Mouse (Mus musculus): ENCODE results near the gene Islr2.

DNA sequence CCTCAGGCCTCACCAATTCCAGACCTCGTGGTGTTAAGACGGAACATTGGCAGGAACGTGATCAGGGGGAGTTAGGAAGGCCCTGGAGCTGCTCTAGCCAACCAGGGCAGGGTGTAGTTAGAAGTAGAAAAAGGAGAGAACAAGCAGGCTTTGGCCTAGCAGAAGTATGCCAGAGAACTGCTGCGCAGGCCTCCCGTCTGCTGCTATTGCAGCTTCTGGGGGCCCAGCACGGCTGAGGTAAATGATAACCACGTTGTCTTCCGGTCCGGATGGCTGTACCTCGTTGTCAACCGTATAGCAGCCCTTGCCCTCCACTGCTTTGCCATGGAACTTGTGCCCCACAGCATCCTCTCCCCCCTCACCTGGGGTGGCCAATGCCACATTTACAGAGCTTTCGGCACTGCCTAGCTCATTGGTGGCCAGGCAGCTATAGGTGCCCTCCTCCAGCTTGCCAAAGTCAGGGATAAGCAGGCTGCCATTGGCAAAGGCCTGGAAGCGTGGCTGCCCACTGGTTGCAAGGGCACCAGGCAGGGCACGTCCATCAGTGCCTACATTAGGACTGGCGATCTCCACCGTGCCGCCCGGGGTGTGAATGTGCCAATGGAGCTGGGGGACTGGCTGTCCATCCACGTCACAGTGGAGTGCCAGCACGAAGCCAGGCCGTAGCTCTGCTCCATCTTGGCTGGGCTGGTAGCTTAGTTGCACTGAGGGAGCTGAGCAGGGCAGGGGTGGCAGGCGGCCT lies 47.1 kb downstream of the Islr2 start:
- TF ChIP-seq EP300 (IDR thresholded peaks at IDR 0.05; ENCODE audit: low read depth) (no peak), CTCF (IDR thresholded peaks at IDR 0.05; ENCODE audit: low read depth) (no peak)
